Mouse (Mus musculus): ENCODE data around the gene Olfr524. TPM values are rescaled to one million over a fixed set of nuclear protein-coding genes. Genes with fewer than 3 reads are reported as not detected.

Gene Olfr524
- not detected in 2 replicates for polyA plus RNA-seq (2012; rRNA removed)

GRCm38 (mm10) chr7:140205864-140206263 is at the start of gene Olfr524:
Gene Olfr524 (minus strand): TSS chr7:140205964.

DNA sequence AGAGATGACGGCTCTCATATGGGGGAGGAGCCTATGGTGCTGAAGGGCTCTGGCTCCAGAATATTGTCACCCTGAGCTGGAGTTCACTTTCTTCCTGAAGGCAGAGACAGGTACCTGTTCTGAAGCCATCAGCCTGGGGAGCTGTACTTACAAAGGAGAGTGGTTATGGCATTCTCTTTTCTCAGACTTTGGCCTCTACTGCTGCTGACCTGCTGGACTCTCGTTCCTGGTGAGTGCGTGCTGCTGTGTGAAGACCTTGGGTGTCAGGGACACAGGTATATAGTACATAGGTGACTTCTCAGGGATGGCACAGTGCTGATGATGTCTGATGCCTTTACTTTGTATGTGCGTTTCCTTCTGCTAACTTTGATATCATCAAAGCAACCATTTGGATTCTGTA is 41.5 kb upstream of the Olfr524 start, which contains the start of gene 5830411N06Rik:
5830411N06Rik (plus strand) TSS at position 69 of the 400 bp plus-strand sequence.

GRCm38 (mm10) chr7:140217967-140218366 is 12.2 kb upstream of the Olfr524 start, which contains the start of gene Cd163l1:
Gene Cd163l1 (plus strand): TSS chr7:140218267.

DNA sequence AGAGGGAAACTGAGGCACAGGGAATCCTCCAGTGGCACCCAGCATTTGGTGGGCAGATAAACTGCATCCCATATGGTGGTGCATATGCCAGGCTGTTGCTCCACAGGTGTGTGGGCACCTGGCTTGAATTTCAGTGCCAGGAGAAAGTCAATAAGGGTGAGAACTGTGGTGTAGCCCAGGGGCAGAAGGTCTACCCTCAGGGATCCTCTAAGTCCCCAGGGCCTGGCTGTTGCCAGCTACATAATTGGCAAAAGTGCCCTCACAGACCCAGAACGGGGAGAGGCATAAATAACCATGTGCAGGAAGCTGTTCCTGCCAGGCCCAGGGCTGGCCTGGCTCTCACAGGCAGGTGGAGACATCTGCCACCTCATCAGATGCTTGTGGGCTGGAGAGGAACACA is 32.8 kb downstream of the Olfr524 start, which contains the start of gene Olfr523:
Olfr523 (plus strand) TSS at position 282 of the 400 bp plus-strand sequence.

DNA sequence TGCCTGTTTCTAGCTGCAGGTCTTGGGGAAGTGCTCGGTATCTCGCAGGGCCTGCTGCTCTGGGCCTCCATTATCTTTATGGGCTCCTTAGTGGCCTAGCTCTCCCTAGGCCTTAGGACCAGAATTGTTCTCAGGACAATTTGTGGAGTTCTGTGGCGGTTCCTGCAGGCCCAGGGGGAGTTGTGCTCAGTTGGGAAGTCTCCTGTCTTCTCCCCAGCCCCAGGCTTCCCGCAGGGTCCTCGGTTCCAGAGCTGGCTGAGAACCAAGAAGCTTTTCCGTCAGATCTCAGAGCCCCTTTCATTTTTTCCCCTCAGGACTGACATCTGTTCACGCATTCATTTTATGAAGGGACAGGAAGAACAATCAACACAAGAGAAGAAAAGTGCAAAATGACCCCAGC is 41.1 kb downstream of the Olfr524 start, which contains the start of gene Olfr522:
Olfr522 (minus strand) TSS at position 101 of the 400 bp plus-strand sequence.

DNA sequence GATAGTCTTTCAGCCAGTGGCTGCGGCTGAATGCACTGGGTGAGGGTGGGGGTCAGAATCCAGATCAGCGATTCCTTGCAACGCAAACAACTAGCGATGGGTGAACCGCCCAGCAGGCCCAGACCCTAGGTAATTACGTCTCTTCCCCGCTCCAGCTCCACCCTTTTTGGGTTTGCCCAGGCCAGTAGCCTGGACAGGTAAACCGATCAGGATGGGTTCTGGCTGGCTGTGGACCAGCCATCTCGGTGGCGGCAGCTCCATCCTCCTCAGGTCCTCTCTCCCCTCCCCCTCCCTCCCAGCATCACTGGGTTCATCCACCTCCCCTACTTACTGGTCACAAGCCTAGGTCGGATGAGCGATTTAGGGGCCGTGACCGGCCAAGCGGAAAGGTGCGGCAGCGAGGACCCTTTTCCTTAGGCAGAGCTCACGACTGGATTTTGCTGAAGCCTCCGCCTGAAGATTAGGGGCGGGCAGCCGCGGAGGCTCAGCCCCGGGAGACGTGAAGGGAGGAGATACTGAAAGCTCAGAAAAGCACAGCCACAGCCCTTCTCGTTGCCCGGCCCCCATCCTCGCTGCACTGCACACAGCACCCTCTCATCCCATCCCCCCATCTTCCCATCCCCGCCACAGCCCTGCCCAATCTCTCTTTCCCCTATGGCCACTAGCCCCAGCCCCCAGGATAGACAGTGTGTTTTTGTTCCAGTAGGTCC is 51.4 kb downstream of the Olfr524 start, which contains the start of gene Sprn:
Sprn (minus strand) TSS at position 660 of the 710 bp plus-strand sequence.

Other genes with a start within 250 kb of the Olfr524 start
- gene 6430531B16Rik, start 227.2 kb downstream of the Olfr524 start, polyA plus RNA-seq (2012; rRNA removed) = 5.4 and 5.9 TPM in 2 replicates
- gene Adam8, start 213.4 kb downstream of the Olfr524 start, polyA plus RNA-seq (2012; rRNA removed) = 64.5 and 90.2 TPM in 2 replicates
- gene Zfp511, start 169.6 kb downstream of the Olfr524 start, polyA plus RNA-seq (2012; rRNA removed) = 66.3 and 117 TPM in 2 replicates
- gene Tubgcp2, start 169.3 kb downstream of the Olfr524 start, polyA plus RNA-seq (2012; rRNA removed) = 36.3 and 43.5 TPM in 2 replicates
- gene Msx3, start 156.9 kb downstream of the Olfr524 start, polyA plus RNA-seq (2012; rRNA removed) = 1.1 and 1.6 TPM in 2 replicates
- 41.3 and 47.0 TPM in 2 replicates for gene Caly, start 123.4 kb downstream of the Olfr524 start, polyA plus RNA-seq (2012; rRNA removed)
- gene Prap1, start 112.6 kb downstream of the Olfr524 start, polyA plus RNA-seq (2012; rRNA removed) = 26.7 and 333 TPM in 2 replicates
- gene Fuom, start 103.5 kb downstream of the Olfr524 start, polyA plus RNA-seq (2012; rRNA removed) = 71.6 and 73.8 TPM in 2 replicates
- 14.5 and 23.8 TPM in 2 replicates for gene Paox, start 90.2 kb downstream of the Olfr524 start, polyA plus RNA-seq (2012; rRNA removed)
- gene Echs1, start 89.5 kb downstream of the Olfr524 start, polyA plus RNA-seq (2012; rRNA removed) = 113 and 126 TPM in 2 replicates
- 24.4 and 25.1 TPM in 2 replicates for gene Mtg1, start 68.4 kb downstream of the Olfr524 start, polyA plus RNA-seq (2012; rRNA removed)
- 2.7 and 2.9 TPM in 2 replicates for gene Sprn, start 51.1 kb downstream of the Olfr524 start, polyA plus RNA-seq (2012; rRNA removed)
- gene Olfr522, start 41.2 kb downstream of the Olfr524 start, polyA plus RNA-seq (2012; rRNA removed) = not detected in 2 replicates
- gene Olfr523, start 32.7 kb downstream of the Olfr524 start, polyA plus RNA-seq (2012; rRNA removed) = not detected in 2 replicates
- 0.94 and 1.0 TPM in 2 replicates for gene Cd163l1, start 12.3 kb upstream of the Olfr524 start, polyA plus RNA-seq (2012; rRNA removed)
- 0.06 TPM in 1 of 2 replicates, not detected in the other for gene 5830411N06Rik, start 41.3 kb upstream of the Olfr524 start, polyA plus RNA-seq (2012; rRNA removed)
- gene Olfr525, start 114.9 kb upstream of the Olfr524 start, polyA plus RNA-seq (2012; rRNA removed) = not detected in 2 replicates
- gene Olfr527, start 128.1 kb upstream of the Olfr524 start, polyA plus RNA-seq (2012; rRNA removed) = not detected in 2 replicates
- 0.17 TPM in 1 of 2 replicates, not detected in the other for gene Olfr60, start 155.7 kb upstream of the Olfr524 start, polyA plus RNA-seq (2012; rRNA removed)
- gene Olfr530, start 170.4 kb upstream of the Olfr524 start, polyA plus RNA-seq (2012; rRNA removed) = not detected in 2 replicates
- gene Olfr531, start 197.0 kb upstream of the Olfr524 start, polyA plus RNA-seq (2012; rRNA removed) = not detected in 2 replicates
- gene Olfr532, start 215.7 kb upstream of the Olfr524 start, polyA plus RNA-seq (2012; rRNA removed) = not detected in 2 replicates